ENCODE assay signal across 8 mouse cellular contexts in genomic region chr12:45074042-45074601, GRCm38 (mm10). TPM values are rescaled to one million over a fixed set of nuclear protein-coding genes. Genes with fewer than 3 reads are reported as not detected.
DNase-seq lines count a peak whose midpoint lies in the region; ATAC-seq and TF ChIP-seq lines count a peak whose summit lies in the region.

No protein-coding gene starts in this region.

- peak; percentile 90 for ATAC-seq in embryonic facial prominence, embryonic 11.5 days (replicated peaks; ENCODE audit: insufficient number of reproducible peaks, low FRiP score, low TSS enrichment, low read depth)
- peak; percentile 69 for ATAC-seq in limb, embryonic 12.5 days (ENCODE audit: insufficient number of reproducible peaks, insufficient read depth, low FRiP score, low TSS enrichment, low read depth)
- ATAC-seq in midbrain, embryonic 11.5 days (ENCODE audit: low FRiP score) = peak; percentile 90

- TF ChIP-seq CTCF in small intestine, adult 2 months (IDR thresholded peaks at IDR 0.05; ENCODE audit: extremely low read depth, insufficient read length, insufficient replicate concordance, low read depth, low read length) = no peak

- peak; percentile 53 for TF ChIP-seq POLR2A in small intestine, adult 2 months (IDR thresholded peaks at IDR 0.05; ENCODE audit: low read depth, low read length)

- DNase-seq in adrenal gland, postnatal 4 days (ENCODE audit: low spot score in 2 of 2) = peak; percentile 53 to 54
- peak; percentile 82 for DNase-seq in embryonic facial prominence, embryonic 11.5 days (ENCODE audit: low spot score)
- peak; percentile 75 for DNase-seq in heart, adult 8-10 months (ENCODE audit: low spot score)
- peak; percentile 86 to 88 for DNase-seq in kidney, adult 8-10 months
- peak; percentile 97 for DNase-seq in midbrain, embryonic 11.5 days (ENCODE audit: low spot score, missing footprints)
- no peak for DNase-seq in T-cell, adult 2 months (ENCODE audit: low spot score)

- H3K36me3 ChIP-seq in embryonic facial prominence, embryonic 11.5 days (replicated peaks; ENCODE audit: control insufficient read depth, insufficient read depth, low read depth, low read length) = no peaks in the 10 kb centered on the region
- no peaks in the 10 kb centered on the region for H3K36me3 ChIP-seq in limb, embryonic 12.5 days
- H3K36me3 ChIP-seq in midbrain, embryonic 11.5 days (ENCODE audit: control insufficient read depth, insufficient read depth, low read length) = no peaks in the 10 kb centered on the region
- no peaks in the 10 kb centered on the region for H3K36me3 ChIP-seq in small intestine, adult 2 months (ENCODE audit: control insufficient read depth, insufficient read depth, low read length)

- peak overlapping the region; percentile 93 for H3K4me2 ChIP-seq in embryonic facial prominence, embryonic 11.5 days (ENCODE audit: low read depth, low read length)
- H3K4me2 ChIP-seq in limb, embryonic 12.5 days = peak overlapping the region; percentile 90
- peak overlapping the region; percentile 91 for H3K4me2 ChIP-seq in midbrain, embryonic 11.5 days

- no peaks in the 10 kb centered on the region for H3K9me3 ChIP-seq in embryonic facial prominence, embryonic 11.5 days (replicated peaks; ENCODE audit: control insufficient read depth, low read length)
- H3K9me3 ChIP-seq in limb, embryonic 12.5 days = no peaks in the 10 kb centered on the region
- no peaks in the 10 kb centered on the region for H3K9me3 ChIP-seq in midbrain, embryonic 11.5 days (ENCODE audit: control insufficient read depth, low read length)

- H3K9ac ChIP-seq in embryonic facial prominence, embryonic 11.5 days (replicated peaks; ENCODE audit: low read length) = peak overlapping the region; percentile 89
- H3K9ac ChIP-seq in limb, embryonic 12.5 days (replicated peaks) = peak overlapping the region; percentile 95
- H3K9ac ChIP-seq in midbrain, embryonic 11.5 days (ENCODE audit: low read length) = peak overlapping the region; percentile 86

- H3K4me3 ChIP-seq in embryonic facial prominence, embryonic 11.5 days (ENCODE audit: low read depth, low read length) = peak overlapping the region; percentile 73
- peak overlapping the region; percentile 75 for H3K4me3 ChIP-seq in limb, embryonic 12.5 days (replicated peaks)
- H3K4me3 ChIP-seq in midbrain, embryonic 11.5 days (ENCODE audit: low read depth, low read length) = peak overlapping the region; percentile 76
- H3K4me3 ChIP-seq in small intestine, adult 2 months (ENCODE audit: low read depth, low read length) = peak overlapping the region; percentile 75

- H3K27me3 ChIP-seq in embryonic facial prominence, embryonic 11.5 days (ENCODE audit: control insufficient read depth, insufficient read depth, low read length) = no peaks in the 10 kb centered on the region; the same call in 1 of the 2 replicates
- no peaks in the 10 kb centered on the region for H3K27me3 ChIP-seq in limb, embryonic 12.5 days
- H3K27me3 ChIP-seq in midbrain, embryonic 11.5 days (ENCODE audit: control insufficient read depth, insufficient read depth, low read length) = no peaks in the 10 kb centered on the region
- no peaks in the 10 kb centered on the region; the same call in 1 of the 2 replicates for H3K27me3 ChIP-seq in small intestine, adult 2 months (ENCODE audit: control insufficient read depth, insufficient read depth, low read length)

- H3K4me1 ChIP-seq in embryonic facial prominence, embryonic 11.5 days (ENCODE audit: control insufficient read depth, insufficient read depth, low read length) = no peaks in the 10 kb centered on the region
- H3K4me1 ChIP-seq in limb, embryonic 12.5 days (replicated peaks) = peaks cover 31% of the 10 kb centered on the region
- H3K4me1 ChIP-seq in midbrain, embryonic 11.5 days (ENCODE audit: control insufficient read depth, insufficient read depth, low read length) = peaks cover 3% of the 10 kb centered on the region
- peaks cover 6% of the 10 kb centered on the region; the same call in 1 of the 2 replicates for H3K4me1 ChIP-seq in small intestine, adult 2 months (ENCODE audit: control insufficient read depth, insufficient read depth, insufficient read length, low read length)

- H3K27ac ChIP-seq in embryonic facial prominence, embryonic 11.5 days (replicated peaks; ENCODE audit: low read depth, low read length) = peak overlapping the region; percentile 28; the same call in 1 of the 2 replicates
- H3K27ac ChIP-seq in limb, embryonic 12.5 days = peak overlapping the region; percentile 95
- H3K27ac ChIP-seq in midbrain, embryonic 11.5 days (ENCODE audit: low read depth, low read length) = peak overlapping the region; percentile 79
- H3K27ac ChIP-seq in small intestine, adult 2 months (ENCODE audit: insufficient read depth, low read depth, low read length) = peak overlapping the region; percentile 73

- 0% methylated on average over 58 of the region's 62 CpGs for WGBS in embryonic facial prominence, embryonic 11.5 days
- WGBS in limb, embryonic 12.5 days = under 1% methylated on average over 62 of the region's 62 CpGs
- WGBS in midbrain, embryonic 11.5 days = under 1% methylated on average over 57 of the region's 62 CpGs
- under 1% methylated on average over 62 of the region's 62 CpGs for WGBS in small intestine, adult 2 months

RNA-seq across cellular contexts. Expression of gene Stxbp6, which starts 0.4 kb away (rescaled TPM):
- 10 to 100 TPM; 27.1 to 27.3 TPM for total RNA-seq in adrenal gland, postnatal 4 days (2021)
- 8.9 and 9.9 TPM in 2 replicates for polyA plus RNA-seq in embryonic facial prominence, embryonic 11.5 days (2014; fragmentation: Nextera tagmentation; extraction: Ambion mirVana)
- 10 to 100 TPM in 1 of 4 experiments, 1 to 10 TPM in 3; 4.6 to 12.1 (median 6.4) TPM for total RNA-seq in heart, adult 8-10 months (2022)
- polyA plus RNA-seq in limb, embryonic 12.5 days (2016; fragmentation: Nextera tagmentation; extraction: Ambion mirVana) = 24.6 and 29.1 TPM in 2 replicates
- polyA plus RNA-seq in midbrain, embryonic 11.5 days (2014; fragmentation: Nextera tagmentation; extraction: Ambion mirVana) = 21.3 and 21.9 TPM in 2 replicates
- polyA plus RNA-seq in small intestine, adult 2 months (2012; rRNA removed) = 1.7 and 3.1 TPM in 2 replicates

Comparison
In these comparisons a context has a peak if more than half of its experiments do, and no peak if none do; other contexts are left out.
1. H3K27ac ChIP-seq: peak in every context shown above with its lines; median percentile 95 in limb, embryonic 12.5 days; 79 in midbrain, embryonic 11.5 days; 73 in small intestine, adult 2 months; 28 in embryonic facial prominence, embryonic 11.5 days.